Mouse (Mus musculus) liver, embryonic 14.5 days (tissue): ENCODE data around the gene Cyp2d22. TPM values are rescaled to one million over a fixed set of nuclear protein-coding genes. Genes with fewer than 3 reads are reported as not detected.

Experiments used
- ATAC-seq: fragments of 200-750 bp; cut with Nextera tagmentation; 2 replicates; pipeline ENCODE4 v1.8.0; 2017; ENCODE audit warnings: moderate number of reproducible peaks, mild to moderate bottlenecking, moderate library complexity; ENCODE audit not compliant: insufficient read depth
- DNase-seq, 3 experiments: peaks; one replicate each; pipeline ENCODE4 v3.0.0-alpha.2; 2012 to 2013; ENCODE audit warnings: low read depth in 3 of 3, low spot score in 3 of 3
- H3K27ac ChIP-seq: fragments of 300-500 bp; sonication (generic); 2 replicates; pipeline ENCODE4 v1.5.1; 2014; ENCODE audit warnings: moderate library complexity, mild to moderate bottlenecking, control low read depth, inconsistent platforms
- H3K27me3 ChIP-seq: fragments of 300-500 bp; sonication (generic); 2 replicates; pipeline ENCODE4 v1.6.1; 2014; ENCODE audit warnings: mild to moderate bottlenecking, low read length, moderate library complexity; ENCODE audit not compliant: control insufficient read depth, insufficient read depth
- H3K36me3 ChIP-seq: fragments of 300-500 bp; sonication (generic); replicated peaks from 2 replicates; pipeline ENCODE4 v1.6.1; 2014; ENCODE audit warnings: low read depth; ENCODE audit not compliant: control insufficient read depth, insufficient read depth
- H3K4me1 ChIP-seq, 2 experiments: fragments of 200-500 bp in 1 of 2; fragments of 300-500 bp in 1 of 2; sonication (generic) in 1 of 2; replicated peaks; 2 replicates each; pipeline ENCODE4 v1.6.1; 2012 to 2014; ENCODE audit warnings: antibody characterized with exemption in 1 of 2, inconsistent platforms in 1 of 2, low read length in 1 of 2; ENCODE audit not compliant: control insufficient read depth in 2 of 2, insufficient read depth in 2 of 2
- H3K4me2 ChIP-seq: fragments of 300-500 bp; sonication (generic); 2 replicates; pipeline ENCODE4 v1.6.1; 2014; ENCODE audit warnings: low read depth, mild to moderate bottlenecking, control low read depth, moderate library complexity
- H3K4me3 ChIP-seq, 2 experiments: fragments of 200-500 bp in 1 of 2; fragments of 300-500 bp in 1 of 2; sonication (generic) in 1 of 2; 2 replicates each; pipeline ENCODE4 v1.5.1; 2012 to 2014; ENCODE audit warnings: low read depth in 2 of 2, low read length in 2 of 2, mild to moderate bottlenecking in 2 of 2, control low read depth in 1 of 2, inconsistent platforms in 1 of 2, moderate library complexity in 1 of 2; ENCODE audit not compliant: insufficient read depth in 1 of 2
- H3K9ac ChIP-seq: fragments of 300-500 bp; sonication (generic); replicated peaks from 2 replicates; pipeline ENCODE4 v1.6.1; 2014; ENCODE audit warnings: mild to moderate bottlenecking, control low read depth, moderate library complexity
- H3K9me3 ChIP-seq: fragments of 300-500 bp; sonication (generic); 2 replicates; pipeline ENCODE4 v1.6.1; 2016; ENCODE audit warnings: low read length, mixed read lengths; ENCODE audit not compliant: control insufficient read depth
- CTCF ChIP-seq: IDR thresholded peaks from 2 replicates; pipeline ENCODE4 v1.5.1; 2016; ENCODE audit warnings: antibody characterized with exemption, low read depth, control low read depth
- EP300 ChIP-seq: IDR thresholded peaks from 2 replicates; pipeline ENCODE4 v1.6.1; 2016; ENCODE audit warnings: antibody characterized with exemption, low read depth
- WGBS: fragments of 180-500 bp; shearing (Covaris S2); extraction: QIAGEN DNeasy Blood & Tissue Kit; methylation state at CpG from one replicate; pipeline ENCODE4 v1.1.7; 2014; ENCODE audit not compliant: insufficient replicate concordance; 5-methylcytosine and 5-hydroxymethylcytosine counted together
- polyA plus RNA-seq, 2 experiments: library from polyadenylated mRNA; depleted of rRNA in 1 of 2; stranded (reverse) in 1 of 2; unstranded in 1 of 2; fragments of >200 nt; fragmentation: Nextera tagmentation in 1 of 2; extraction: Ambion mirVana in 1 of 2; gene quantifications; 2 replicates each; pipeline versions ENCODE4 v1.2.1 to v1.2.3; 2012 to 2014

Gene Cyp2d22
- polyA plus RNA-seq, 2 experiments = 8.4 to 14.9 TPM

DNA sequence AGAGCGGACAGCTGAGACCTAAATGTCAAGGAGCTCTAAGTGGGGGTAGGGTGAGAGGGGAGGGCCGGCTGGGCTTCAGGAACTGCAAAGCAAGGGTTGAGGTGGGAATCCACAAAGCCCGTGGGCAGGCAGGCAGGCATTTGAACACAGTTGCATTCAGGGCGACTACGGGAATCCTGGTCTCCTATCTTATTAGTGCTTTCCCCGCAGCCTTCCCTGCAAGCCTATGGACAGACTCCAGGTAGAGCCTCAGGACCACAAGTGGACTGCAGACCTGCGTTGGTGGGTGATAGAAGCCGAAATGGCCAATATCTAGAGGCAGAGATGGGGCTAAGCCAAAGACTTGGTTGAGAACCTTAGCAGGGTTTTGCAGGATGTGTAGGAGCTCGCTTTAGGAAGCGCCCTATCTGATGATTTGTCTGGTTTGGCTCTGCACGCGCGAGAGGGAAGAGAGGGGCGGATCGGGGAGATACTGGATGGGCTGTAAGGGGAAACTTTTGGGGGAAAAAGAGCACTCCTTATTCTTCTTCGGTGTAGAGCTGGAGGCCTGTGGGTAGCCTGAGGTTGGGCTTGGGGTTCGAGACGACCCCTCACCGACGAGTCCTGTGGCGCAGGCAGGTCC lies 39.5 kb downstream of the Cyp2d22 start:
- TF ChIP-seq CTCF (no peak), EP300 (no peak)
- Histone ChIP-seq H3K4me2 (peak overlapping the region; percentile 93), H3K27ac (peak overlapping the region; percentile 99), H3K4me3 (peak overlapping the region; percentile 75 to 85), H3K9me3 (no peaks in the 10 kb centered on the region), H3K9ac (peak overlapping the region; percentile 98), H3K36me3 (peaks cover 39% of the 10 kb centered on the region), H3K27me3 (no peaks in the 10 kb centered on the region), H3K4me1 (peaks cover 59 to 68% of the 10 kb centered on the region in 2 experiments)
- ATAC-seq = peak; percentile 24
- peak in 1 of 3 experiments; percentile 68 for DNase-seq
- 8% methylated on average over 21 of the region's 21 CpGs for WGBS

DNA sequence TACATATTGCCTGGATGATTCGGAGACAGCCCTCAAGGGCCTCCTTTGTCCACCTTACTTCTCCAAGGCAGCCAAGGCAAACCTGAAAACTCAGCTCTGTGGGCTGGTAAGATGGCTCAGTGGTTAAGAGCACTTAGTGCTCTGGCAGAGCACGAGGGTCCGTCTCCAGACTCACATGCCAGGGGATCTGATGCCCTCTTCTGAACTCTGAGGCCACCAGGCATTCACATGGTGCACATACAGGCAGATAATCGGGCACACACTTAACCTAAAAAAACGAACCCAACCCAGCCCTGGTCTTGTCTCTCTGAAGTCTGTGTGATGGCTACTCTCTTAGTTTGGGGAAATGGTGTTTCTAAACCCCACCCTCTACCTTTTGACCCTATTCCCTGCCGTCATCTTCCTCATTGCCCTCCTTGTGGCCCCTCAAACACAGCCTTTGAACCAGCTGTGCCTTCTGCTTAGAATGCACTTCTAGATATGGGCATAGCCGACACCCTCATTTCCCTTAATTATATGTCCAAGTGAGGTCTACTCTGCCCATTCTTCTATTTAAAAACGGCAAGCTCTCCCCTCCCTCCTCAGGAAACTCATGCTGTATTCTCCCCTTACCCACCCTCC lies 40.3 kb downstream of the Cyp2d22 start:
- ATAC-seq (no peak), DNase-seq (peak in 1 of 3 experiments; percentile 24)
- H3K4me3 ChIP-seq = peak overlapping the region in 1 of 2 experiments; percentile 81; a peak in 2 of 4 replicates
- no peaks in the 10 kb centered on the region for H3K27me3 ChIP-seq
- H3K9ac ChIP-seq = peak overlapping the region; percentile 98
- peaks cover 42% of the 10 kb centered on the region for H3K36me3 ChIP-seq
- TF ChIP-seq EP300 (no peak), CTCF (no peak)
- H3K27ac ChIP-seq = peak overlapping the region; percentile 99
- peaks cover 52 to 60% of the 10 kb centered on the region in 2 experiments for H3K4me1 ChIP-seq
- peak overlapping the region; percentile 93 for H3K4me2 ChIP-seq
- 33% methylated on average over 8 of the region's 8 CpGs for WGBS
- H3K9me3 ChIP-seq = no peaks in the 10 kb centered on the region

DNA sequence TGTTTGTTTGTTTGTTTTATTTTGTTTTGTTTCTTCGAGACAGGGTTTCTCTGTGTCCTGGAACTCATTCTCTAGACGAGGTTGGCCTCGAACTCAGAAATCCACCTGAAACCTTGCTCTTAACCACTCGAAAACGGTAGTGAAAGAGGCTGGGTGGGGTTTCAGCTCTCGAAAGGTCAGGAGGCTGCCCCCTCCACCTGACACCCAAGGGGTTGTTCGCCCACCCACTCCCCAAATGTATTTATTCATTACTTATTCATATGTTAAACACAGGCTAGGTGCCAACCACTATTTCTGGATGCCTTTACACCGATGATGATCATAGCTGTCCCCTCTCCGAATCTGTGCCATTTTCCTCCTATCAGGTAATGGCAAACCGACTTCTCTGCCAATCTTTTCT lies 40.9 kb downstream of the Cyp2d22 start:
- Histone ChIP-seq H3K36me3 (peaks cover 42% of the 10 kb centered on the region), H3K27ac (peak overlapping the region; percentile 99), H3K4me2 (peak overlapping the region; percentile 93), H3K9ac (peak overlapping the region; percentile 98), H3K4me1 (peaks cover 46 to 54% of the 10 kb centered on the region in 2 experiments), H3K27me3 (no peaks in the 10 kb centered on the region), H3K9me3 (no peaks in the 10 kb centered on the region), H3K4me3 (peak overlapping the region; percentile 29 to 81)
- ATAC-seq (no peak), DNase-seq (no peak)
- no peak for TF ChIP-seq CTCF
- no peak for TF ChIP-seq EP300
- 37% methylated on average over 10 of the region's 10 CpGs for whole genome bisulfite sequencing

DNA sequence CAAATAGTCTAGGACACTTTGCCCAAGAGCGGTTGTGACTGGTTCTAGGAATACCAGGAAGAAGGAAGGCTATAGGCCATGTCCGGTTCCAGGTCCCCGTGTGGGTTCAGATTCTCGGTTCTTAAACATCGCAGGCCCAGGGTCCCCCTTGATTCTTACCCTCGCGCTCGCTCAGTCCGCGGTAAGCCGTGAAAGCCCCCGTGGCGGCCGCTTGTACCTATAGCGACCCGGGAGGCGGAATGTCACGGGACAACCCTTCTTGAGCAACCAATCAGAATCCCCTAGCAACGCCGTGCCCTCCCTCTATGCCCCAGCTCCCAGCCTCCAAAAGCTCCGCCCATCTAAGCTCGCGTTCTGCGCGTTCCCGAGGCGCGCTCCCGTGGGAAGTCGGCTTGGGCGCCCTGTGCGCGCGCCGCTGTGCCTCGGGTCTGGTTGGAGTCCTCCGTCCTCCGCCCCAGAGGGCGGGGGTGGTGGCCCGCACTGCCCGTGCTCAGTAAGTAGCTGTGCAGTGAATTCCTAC lies 41.4 kb downstream of the Cyp2d22 start, which contains the start of the genes Naga, Pheta2 and Smdt1:
Naga (minus strand) TSS at position 333 of the 520 bp plus-strand sequence.
Pheta2 (plus strand) TSS at position 350 of the 520 bp plus-strand sequence.
Smdt1 (plus strand) TSS at position 367 of the 520 bp plus-strand sequence.
- ATAC-seq = peak; percentile 79

DNA sequence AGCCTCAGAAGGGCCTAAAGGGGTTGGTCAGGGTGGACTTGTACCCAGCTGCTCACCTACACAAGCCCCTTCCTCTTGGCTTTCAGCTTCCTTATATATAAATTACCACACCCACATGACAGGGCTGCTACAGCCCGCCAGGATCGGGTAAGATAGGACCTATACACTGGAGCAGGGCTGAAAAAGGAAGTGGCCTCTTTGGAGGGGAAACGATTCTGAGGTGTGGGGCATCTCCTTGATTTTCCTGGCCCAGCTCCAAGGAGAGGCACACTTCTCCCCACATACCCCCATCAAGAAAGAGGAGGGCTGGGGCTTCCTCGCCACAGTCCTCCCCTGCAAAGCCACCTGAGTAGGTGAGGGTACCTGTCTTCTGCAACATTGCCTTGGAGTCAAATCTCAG lies 42.2 kb downstream of the Cyp2d22 start:
- Histone ChIP-seq H3K36me3 (peaks cover 32% of the 10 kb centered on the region), H3K4me1 (peaks cover 33 to 42% of the 10 kb centered on the region in 2 experiments), H3K9ac (peak overlapping the region; percentile 87), H3K4me2 (peak overlapping the region; percentile 93), H3K27me3 (no peaks in the 10 kb centered on the region), H3K9me3 (no peaks in the 10 kb centered on the region), H3K4me3 (peak overlapping the region; percentile 81 to 84), H3K27ac (peak overlapping the region; percentile 75)
- WGBS = 4% methylated on average over 4 of the region's 4 CpGs
- DNase-seq = peak in 1 of 3 experiments; percentile 32
- TF ChIP-seq CTCF = no peak
- no peak for TF ChIP-seq EP300
- ATAC-seq = no peak

More for the DNA sequence above, 41.4 kb downstream of the Cyp2d22 start, which contains the start of the genes Naga, Pheta2 and Smdt1:
- Histone ChIP-seq H3K9me3 (no peaks in the 10 kb centered on the region), H3K36me3 (peaks cover 40% of the 10 kb centered on the region), H3K4me1 (peaks cover 41 to 49% of the 10 kb centered on the region in 2 experiments), H3K27ac (peak within 1 kb of the TSS; percentile 99), H3K27me3 (no peaks in the 10 kb centered on the region), H3K9ac (peak within 1 kb of the TSS; percentile 98), H3K4me2 (peak within 1 kb of the TSS; percentile 93), H3K4me3 (peak within 1 kb of the TSS; percentile 81 to 84)
- TF ChIP-seq CTCF (peak; percentile 46; the same call in 1 of the 2 replicates), EP300 (no peak)
- DNase-seq = peak; percentile 98 to 99 (median 99)
- under 1% methylated on average over 41 of the region's 41 CpGs for WGBS
